Mouse (Mus musculus) embryonic fibroblast, embryonic 13.5 days (primary cell): ENCODE measurements around the gene Adk.

Source experiments
- CTCF ChIP-seq: IDR thresholded peaks from 2 replicates; pipeline ENCODE4 v1.5.1; 2011; ENCODE audit warnings: mild to moderate bottlenecking, control low read depth, low read length, moderate library complexity, borderline replicate concordance; ENCODE audit not compliant: insufficient read depth
- POLR2A ChIP-seq: IDR thresholded peaks from 2 replicates; pipeline ENCODE4 v1.6.1; 2011; ENCODE audit warnings: low read depth, mild to moderate bottlenecking, control low read depth, low read length, moderate library complexity

DNA sequence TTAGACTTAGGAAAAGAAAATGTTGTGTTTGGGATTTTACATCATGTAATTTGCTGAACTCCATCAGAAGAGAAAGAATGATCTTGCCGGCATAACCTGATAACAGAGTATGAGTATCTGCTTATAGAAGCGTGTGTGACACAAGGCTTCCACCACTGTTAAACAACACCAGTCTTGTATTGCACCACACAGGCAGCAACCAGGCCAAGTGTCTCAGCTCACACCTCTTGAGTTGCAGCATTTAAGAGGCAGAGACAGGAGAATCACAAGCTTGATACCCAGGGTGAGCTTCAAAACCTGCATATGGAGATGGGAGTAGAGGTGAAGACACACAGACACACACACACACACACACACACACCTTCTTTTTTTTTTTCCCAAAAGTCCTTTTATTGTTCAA is 184.7 kb downstream of the Adk start:
- TF ChIP-seq POLR2A (no peak), CTCF (no peak)
